Mouse (Mus musculus) heart, embryonic 15.5 days (tissue): Measurements from ENCODE around the gene Rnps1. TPM values are rescaled to one million over a fixed set of nuclear protein-coding genes. Genes with fewer than 3 reads are reported as not detected.

Source experiments
- ATAC-seq: fragments of 200-750 bp; cut with Nextera tagmentation; replicated peaks from 2 replicates; pipeline ENCODE4 v1.8.0; 2017; ENCODE audit warnings: low read depth, moderate TSS enrichment; ENCODE audit not compliant: insufficient number of reproducible peaks, insufficient read depth, low FRiP score
- H3K27ac ChIP-seq: fragments of 300-500 bp; sonication (generic); 2 replicates; pipeline ENCODE4 v1.5.1; 2015; ENCODE audit warnings: mild to moderate bottlenecking, inconsistent platforms
- H3K27me3 ChIP-seq: fragments of 300-500 bp; sonication (generic); 2 replicates; pipeline ENCODE4 v1.6.1; 2015; ENCODE audit warnings: inconsistent platforms
- H3K36me3 ChIP-seq: fragments of 300-500 bp; sonication (generic); 2 replicates; pipeline ENCODE4 v1.6.1; 2015; ENCODE audit warnings: mild to moderate bottlenecking, inconsistent platforms
- H3K4me1 ChIP-seq: fragments of 300-500 bp; sonication (generic); replicated peaks from 2 replicates; pipeline ENCODE4 v1.6.1; 2015; ENCODE audit warnings: inconsistent platforms
- H3K4me2 ChIP-seq: fragments of 300-500 bp; sonication (generic); 2 replicates; pipeline ENCODE4 v1.6.1; 2015; ENCODE audit warnings: inconsistent platforms, mild to moderate bottlenecking, moderate library complexity
- H3K4me3 ChIP-seq: fragments of 300-500 bp; sonication (generic); 2 replicates; pipeline ENCODE4 v1.5.1; 2015; ENCODE audit warnings: mild to moderate bottlenecking, inconsistent platforms
- H3K9ac ChIP-seq: fragments of 300-500 bp; sonication (generic); 2 replicates; pipeline ENCODE4 v1.6.1; 2015; ENCODE audit warnings: mild to moderate bottlenecking, inconsistent platforms
- H3K9me3 ChIP-seq: fragments of 300-500 bp; sonication (generic); replicated peaks from 2 replicates; pipeline ENCODE4 v1.6.1; 2016; ENCODE audit warnings: inconsistent platforms
- WGBS: fragments of 180-500 bp; shearing (Covaris S2); methylation state at CpG from one replicate; pipeline ENCODE4 v1.1.7; 2015; ENCODE audit warnings: mixed read lengths; 5-methylcytosine and 5-hydroxymethylcytosine counted together
- polyA plus RNA-seq: library from polyadenylated mRNA; unstranded; fragments of >200 nt; fragmentation: Nextera tagmentation; extraction: Ambion mirVana; gene quantifications from 2 replicates; pipeline ENCODE4 v1.2.1, GENCODE M21; 2015

Rnps1 gene
- 186 and 210 TPM in 2 replicates for polyA plus RNA-seq

DNA sequence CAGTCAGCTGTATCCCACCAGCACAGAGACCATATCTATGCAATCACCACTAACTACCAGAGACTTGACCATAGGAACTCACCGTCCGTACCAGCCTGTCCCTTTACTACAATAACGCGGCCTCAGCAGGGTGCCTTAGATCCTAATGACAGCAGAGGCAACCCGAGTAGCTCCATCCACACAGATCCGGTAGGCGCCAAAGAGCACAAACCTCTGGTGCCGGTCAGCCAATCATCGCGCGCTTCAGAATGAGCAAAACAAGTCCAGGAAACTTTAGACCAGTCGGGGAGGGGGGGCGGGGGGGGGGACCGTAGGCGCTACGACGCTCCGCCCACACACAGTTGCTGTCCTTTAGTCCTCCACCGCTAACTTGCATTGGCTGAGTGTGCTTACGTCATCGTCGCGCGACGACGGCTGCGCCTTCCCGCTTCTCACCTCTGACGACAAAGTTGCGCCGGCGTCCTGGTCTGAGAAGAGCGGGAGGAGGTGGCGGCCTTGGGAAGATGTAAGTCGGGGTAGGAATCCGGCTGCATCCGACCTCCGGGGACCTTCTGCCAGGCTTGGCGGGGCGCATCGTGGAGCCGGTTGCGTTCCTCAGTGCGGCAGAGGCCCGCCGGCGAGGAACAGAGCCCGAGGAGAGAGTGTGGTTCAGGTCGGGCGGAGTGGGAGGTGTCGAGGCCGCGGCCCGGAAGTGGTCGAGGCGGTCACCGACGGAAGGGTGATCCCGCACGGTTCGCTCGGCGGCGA is at the start of gene Rnps1:
Rnps1 (plus strand) TSS at position 336 of the 747 bp plus-strand sequence.
- Histone ChIP-seq H3K4me3 (peak within 1 kb of the TSS; percentile 91), H3K36me3 (peaks cover 38% of the 10 kb centered on the region), H3K9ac (peak within 1 kb of the TSS; percentile 90), H3K9me3 (no peaks in the 10 kb centered on the region), H3K4me1 (peaks cover 45% of the 10 kb centered on the region), H3K4me2 (peak within 1 kb of the TSS; percentile 74), H3K27me3 (no peaks in the 10 kb centered on the region), H3K27ac (peak within 1 kb of the TSS; percentile 94)
- peak; percentile 91 for ATAC-seq
- WGBS, result under 1% methylated on average over 64 of the region's 64 CpGs

DNA sequence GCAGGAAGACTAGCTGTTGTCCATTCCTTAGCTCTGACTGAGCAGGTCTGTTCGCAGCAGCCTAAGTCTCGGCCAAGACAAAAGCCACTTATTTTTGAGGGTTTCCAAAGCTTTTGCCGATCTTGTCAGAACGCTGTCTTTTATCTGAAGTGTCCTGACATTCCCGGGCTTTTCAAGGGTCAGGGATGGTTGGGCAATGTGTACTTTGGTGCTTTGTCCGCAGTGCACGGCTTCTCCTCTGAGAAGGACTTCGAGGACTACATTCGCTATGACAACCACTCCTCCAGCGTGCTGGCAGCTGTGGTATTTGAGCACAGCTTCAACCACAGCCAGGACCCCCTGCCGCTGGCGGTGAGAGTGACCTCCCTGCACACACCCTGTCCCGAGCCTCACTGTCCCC is 48.5 kb upstream of the Rnps1 start:
- Histone ChIP-seq H3K27me3 (no peaks in the 10 kb centered on the region), H3K4me1 (no peaks in the 10 kb centered on the region), H3K4me2 (no peak overlapping the region), H3K27ac (no peak overlapping the region), H3K4me3 (no peak overlapping the region), H3K9ac (no peak overlapping the region), H3K9me3 (no peaks in the 10 kb centered on the region), H3K36me3 (peaks cover 10% of the 10 kb centered on the region; the same call in 1 of the 2 replicates)
- ATAC-seq, result no peak
- 53% methylated on average over 13 of the region's 13 CpGs for WGBS

DNA sequence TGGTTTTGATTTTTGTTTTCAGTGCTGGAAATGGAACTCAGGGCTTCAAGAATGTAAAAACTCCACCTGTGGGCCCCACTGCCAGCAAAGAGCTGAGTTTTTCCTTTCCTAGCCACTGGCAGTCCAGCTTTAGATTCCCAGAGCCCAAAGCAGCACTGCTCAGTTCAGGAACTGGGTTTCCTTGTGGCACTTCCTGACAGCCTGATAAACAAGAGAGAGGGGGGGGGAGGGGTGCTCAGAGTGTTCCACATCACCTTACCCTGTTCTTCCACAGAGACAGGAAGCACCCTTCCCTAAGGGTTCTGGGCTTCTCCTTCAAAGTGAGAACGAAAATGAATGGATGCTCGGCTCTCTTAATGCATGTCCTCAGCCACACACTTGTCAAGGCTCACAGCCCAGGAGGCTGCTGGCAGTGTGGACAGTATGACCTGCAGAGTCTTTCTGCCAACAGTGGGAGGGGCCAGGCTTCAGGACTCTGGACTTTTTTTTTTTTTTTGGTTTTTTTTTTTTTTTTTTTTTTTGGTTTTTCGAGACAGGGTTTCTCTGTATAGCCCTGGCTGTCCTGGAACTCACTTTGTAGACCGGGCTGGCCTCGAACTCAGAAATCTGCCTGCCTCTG is 39.2 kb upstream of the Rnps1 start:
- 0 out of 2 replicates have a peak, but pooled peaks cover 2% of the 10 kb centered on the region for H3K4me1 ChIP-seq
- H3K27me3 ChIP-seq, result no peaks in the 10 kb centered on the region
- no peak overlapping the region for H3K4me3 ChIP-seq
- WGBS, result 61% methylated on average over 5 of the region's 5 CpGs
- no peak for ATAC-seq
- no peak overlapping the region for H3K27ac ChIP-seq
- no peaks in the 10 kb centered on the region for H3K9me3 ChIP-seq
- H3K36me3 ChIP-seq, result peaks cover 11% of the 10 kb centered on the region
- no peak overlapping the region for H3K9ac ChIP-seq
- no peak overlapping the region for H3K4me2 ChIP-seq

DNA sequence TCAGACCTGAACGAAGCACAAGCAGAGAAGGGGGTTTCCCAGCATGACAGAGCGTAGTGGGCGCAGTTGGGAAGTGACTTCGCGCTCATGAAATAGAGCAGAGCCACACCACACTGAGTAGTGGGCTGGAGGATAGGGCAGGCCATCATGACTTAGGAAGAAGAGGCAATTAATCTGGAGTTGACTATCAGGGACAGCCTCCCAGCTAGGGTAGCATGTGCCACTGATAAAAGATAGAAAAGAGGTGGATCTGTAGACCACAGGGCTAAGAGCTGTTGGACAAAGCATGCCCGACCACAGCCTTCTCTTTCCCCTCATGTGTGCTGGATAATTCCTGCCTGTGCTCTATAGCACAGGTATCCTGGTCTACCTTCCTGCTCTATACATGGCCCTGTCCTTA is 38.5 kb upstream of the Rnps1 start:
- Histone ChIP-seq H3K9me3 (no peaks in the 10 kb centered on the region), H3K9ac (no peak overlapping the region), H3K36me3 (peaks cover 11% of the 10 kb centered on the region), H3K4me1 (0 out of 2 replicates have a peak, but pooled peaks cover 2% of the 10 kb centered on the region), H3K27ac (no peak overlapping the region), H3K4me2 (no peak overlapping the region), H3K4me3 (no peak overlapping the region), H3K27me3 (no peaks in the 10 kb centered on the region)
- 81% methylated on average over 6 of the region's 6 CpGs for WGBS
- ATAC-seq, result no peak

DNA sequence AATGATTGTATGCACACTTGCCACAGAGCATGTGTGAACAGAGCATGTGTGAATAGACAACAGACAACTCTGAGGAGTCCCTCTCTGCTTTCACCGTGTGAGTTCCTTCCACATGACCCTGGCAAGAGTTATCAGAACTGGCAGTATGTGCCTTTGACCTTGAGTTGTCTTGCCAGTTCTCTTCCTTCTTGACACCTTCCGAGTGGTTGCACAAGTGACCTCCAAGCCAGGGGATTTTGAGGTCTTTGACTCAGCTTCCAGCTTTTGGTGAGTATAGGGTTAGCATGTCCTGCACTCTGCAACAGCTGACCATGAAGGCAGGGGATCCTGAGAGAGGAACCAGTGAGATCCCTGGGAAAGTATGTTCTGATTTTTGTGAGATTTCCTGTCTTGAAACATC is 35.9 kb upstream of the Rnps1 start:
- Histone ChIP-seq H3K4me1 (0 out of 2 replicates have a peak, but pooled peaks cover 2% of the 10 kb centered on the region), H3K9me3 (no peaks in the 10 kb centered on the region), H3K36me3 (peaks cover 11% of the 10 kb centered on the region), H3K27me3 (no peaks in the 10 kb centered on the region), H3K27ac (no peak overlapping the region), H3K4me2 (no peak overlapping the region), H3K4me3 (no peak overlapping the region), H3K9ac (no peak overlapping the region)
- 68% methylated on average over 2 of the region's 2 CpGs for WGBS
- ATAC-seq, result no peak

DNA sequence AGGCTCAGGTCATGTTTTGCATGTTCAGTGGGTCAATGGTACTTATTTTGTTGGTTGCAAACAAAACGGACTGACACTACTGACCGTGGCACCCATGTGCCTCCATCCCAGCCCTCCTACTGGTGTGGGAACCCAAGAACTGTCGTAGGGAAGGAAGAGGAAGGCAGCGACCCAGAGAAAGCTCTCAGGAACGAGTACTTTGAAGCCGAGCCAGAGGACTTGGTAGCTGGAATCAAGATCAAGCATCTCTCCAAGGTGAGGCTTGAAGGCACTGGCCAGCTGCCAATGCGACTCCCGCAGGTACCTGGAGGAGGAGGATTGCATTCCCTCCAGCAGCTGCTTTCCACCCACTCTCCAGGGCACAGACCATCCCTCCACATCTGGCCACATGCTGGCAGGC is 30.6 kb upstream of the Rnps1 start:
- WGBS, result 78% methylated on average over 8 of the region's 8 CpGs
- Histone ChIP-seq H3K4me3 (no peak overlapping the region), H3K9me3 (no peaks in the 10 kb centered on the region), H3K36me3 (peaks cover 16% of the 10 kb centered on the region; the same call in 1 of the 2 replicates), H3K4me2 (no peak overlapping the region), H3K9ac (no peak overlapping the region), H3K4me1 (no peaks in the 10 kb centered on the region; the same call in 1 of the 2 replicates), H3K27me3 (no peaks in the 10 kb centered on the region), H3K27ac (no peak overlapping the region)
- no peak for ATAC-seq

DNA sequence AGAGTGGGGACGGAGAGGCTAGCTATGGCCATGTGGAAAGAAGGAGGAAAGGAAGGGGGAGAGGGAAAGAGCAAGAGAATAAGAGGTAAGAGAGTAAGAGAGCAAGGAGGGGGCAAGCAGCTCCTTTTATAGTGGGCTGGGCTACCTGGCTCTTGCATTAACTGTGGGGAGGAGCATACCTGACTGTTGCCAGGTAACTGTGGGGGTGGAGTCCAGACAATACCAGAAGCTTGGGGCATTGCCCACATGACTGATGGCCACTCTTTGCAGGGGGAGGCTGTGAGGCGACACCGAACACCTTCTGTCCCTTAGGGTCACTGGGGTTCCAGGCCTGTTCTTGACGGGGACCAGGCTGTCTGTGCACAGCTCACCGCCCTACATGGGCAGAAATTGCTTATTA is 25.7 kb upstream of the Rnps1 start:
- no peaks in the 10 kb centered on the region for H3K27me3 ChIP-seq
- no peak overlapping the region for H3K27ac ChIP-seq
- no peak overlapping the region for H3K9ac ChIP-seq
- H3K4me3 ChIP-seq, result no peak overlapping the region
- WGBS, result 84% methylated on average over 5 of the region's 5 CpGs
- ATAC-seq, result no peak
- H3K4me1 ChIP-seq, result no peaks in the 10 kb centered on the region; the same call in 1 of the 2 replicates
- H3K36me3 ChIP-seq, result peaks cover 18% of the 10 kb centered on the region; the same call in 1 of the 2 replicates
- no peak overlapping the region for H3K4me2 ChIP-seq
- H3K9me3 ChIP-seq, result no peaks in the 10 kb centered on the region

DNA sequence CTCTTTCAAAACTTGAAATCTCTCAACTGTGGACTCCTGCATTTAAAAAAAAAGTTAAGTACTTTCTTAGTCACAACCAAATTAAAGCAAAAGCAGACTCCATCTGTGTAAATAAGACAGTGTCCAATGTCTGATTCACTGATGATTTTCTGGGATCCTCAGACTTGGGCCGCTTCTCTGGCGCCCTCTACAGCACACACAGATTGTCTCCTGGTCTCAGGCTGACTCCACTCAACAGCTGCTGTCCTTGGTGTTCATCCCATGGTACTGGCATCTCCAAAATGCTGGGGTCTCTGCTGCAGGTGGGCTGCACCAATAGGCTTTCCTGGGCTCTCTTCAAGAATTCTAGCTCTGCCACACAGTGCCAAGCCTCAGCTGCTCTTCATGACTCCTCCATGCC is 24.5 kb upstream of the Rnps1 start:
- Histone ChIP-seq H3K4me3 (no peak overlapping the region), H3K9ac (no peak overlapping the region), H3K4me2 (no peak overlapping the region), H3K9me3 (no peaks in the 10 kb centered on the region), H3K36me3 (peaks cover 18% of the 10 kb centered on the region; the same call in 1 of the 2 replicates), H3K27me3 (no peaks in the 10 kb centered on the region), H3K4me1 (no peaks in the 10 kb centered on the region; the same call in 1 of the 2 replicates), H3K27ac (no peak overlapping the region)
- no peak for ATAC-seq
- 3% methylated on average over 2 of the region's 2 CpGs for WGBS

DNA sequence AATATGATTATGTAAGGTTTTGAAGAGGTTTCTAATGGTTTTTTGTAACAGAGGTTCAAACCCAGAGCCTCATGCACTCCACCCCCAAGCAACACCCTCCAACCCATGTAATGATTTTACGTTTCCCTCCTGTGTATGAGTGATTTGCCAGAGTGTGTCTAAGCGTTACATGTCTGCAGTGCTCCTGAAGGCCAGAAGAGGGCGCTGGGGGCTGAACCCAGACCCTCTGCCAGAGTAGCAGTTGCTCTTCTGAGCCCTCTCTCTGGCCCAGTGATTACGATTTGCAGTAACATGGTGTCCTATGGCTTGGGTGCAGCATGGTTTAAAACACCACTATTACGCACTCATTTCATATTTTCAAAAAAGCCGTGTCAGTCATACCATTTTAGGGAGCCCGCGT is 23.2 kb upstream of the Rnps1 start:
- H3K27ac ChIP-seq, result no peak overlapping the region
- H3K9me3 ChIP-seq, result no peaks in the 10 kb centered on the region
- no peak overlapping the region for H3K4me2 ChIP-seq
- no peak for ATAC-seq
- no peak overlapping the region for H3K9ac ChIP-seq
- 68% methylated on average over 8 of the region's 8 CpGs for WGBS
- H3K27me3 ChIP-seq, result no peaks in the 10 kb centered on the region
- no peaks in the 10 kb centered on the region for H3K4me1 ChIP-seq
- H3K4me3 ChIP-seq, result no peak overlapping the region
- peaks cover 18% of the 10 kb centered on the region; the same call in 1 of the 2 replicates for H3K36me3 ChIP-seq

DNA sequence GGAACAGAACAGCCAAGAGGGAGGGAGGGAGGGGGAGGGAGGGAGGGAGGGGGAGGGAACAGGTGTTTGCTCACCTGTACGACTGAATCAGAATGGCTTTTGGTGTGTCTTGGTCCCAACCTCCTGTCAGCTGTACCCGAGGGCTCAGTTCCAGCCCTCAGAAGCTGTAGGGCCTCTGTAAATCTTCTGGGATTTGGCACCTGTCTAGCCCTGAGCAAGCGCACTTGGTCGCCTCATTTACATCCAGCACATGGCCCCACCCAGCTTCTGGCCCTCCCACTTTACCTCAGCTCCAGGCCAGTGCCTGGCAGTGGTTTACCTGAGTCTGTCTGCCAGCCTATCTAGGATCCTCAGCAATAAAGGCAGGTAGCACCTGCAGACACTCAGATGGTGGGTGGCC is 20.8 kb upstream of the Rnps1 start:
- no peak overlapping the region for H3K27ac ChIP-seq
- ATAC-seq, result no peak
- no peaks in the 10 kb centered on the region for H3K9me3 ChIP-seq
- no peak overlapping the region for H3K4me2 ChIP-seq
- H3K4me1 ChIP-seq, result no peaks in the 10 kb centered on the region
- WGBS, result 40% methylated on average over 4 of the region's 4 CpGs
- H3K36me3 ChIP-seq, result peaks cover 5% of the 10 kb centered on the region; the same call in 1 of the 2 replicates
- H3K4me3 ChIP-seq, result no peak overlapping the region
- no peaks in the 10 kb centered on the region for H3K27me3 ChIP-seq
- H3K9ac ChIP-seq, result no peak overlapping the region

DNA sequence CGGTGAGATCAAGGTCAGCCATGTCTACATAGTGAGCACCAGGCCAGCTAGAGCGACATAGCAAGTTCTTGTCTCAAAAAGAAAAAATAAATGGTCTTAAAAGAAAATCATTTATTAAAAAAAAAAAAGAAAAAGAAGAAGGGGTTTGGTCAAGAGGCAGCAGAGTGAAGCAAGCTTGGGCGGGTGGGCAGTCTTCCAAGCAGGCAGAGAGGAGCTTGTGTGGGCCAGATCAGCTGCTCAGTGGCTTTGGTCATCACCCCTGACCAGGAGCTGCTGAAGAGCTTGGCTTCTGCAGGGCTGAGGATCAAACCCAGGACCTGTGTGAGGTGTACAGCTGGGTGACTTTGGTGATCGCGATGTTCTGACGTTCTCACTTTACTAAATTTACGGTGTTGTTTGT is 19.9 kb upstream of the Rnps1 start:
- Histone ChIP-seq H3K4me3 (no peak overlapping the region), H3K4me2 (no peak overlapping the region), H3K4me1 (no peaks in the 10 kb centered on the region), H3K36me3 (peaks cover 5% of the 10 kb centered on the region), H3K9me3 (no peaks in the 10 kb centered on the region), H3K9ac (no peak overlapping the region), H3K27ac (no peak overlapping the region), H3K27me3 (no peaks in the 10 kb centered on the region)
- WGBS, result 81% methylated on average over 7 of the region's 7 CpGs
- no peak for ATAC-seq
